Mouse (Mus musculus) myocyte (in vitro differentiated cells): ENCODE measurements around the gene Taco1.

ENCODE experiments used
- E2F4 ChIP-seq: IDR thresholded peaks from one replicate; pipeline ENCODE4 v1.6.1; 2011; ENCODE audit warnings: mild to moderate bottlenecking, control low read depth, moderate library complexity; ENCODE audit not compliant: insufficient read depth
- MAX ChIP-seq: IDR thresholded peaks from one replicate; pipeline ENCODE4 v1.6.1; 2011; ENCODE audit warnings: low read depth, mild to moderate bottlenecking, control low read depth
- MYOD1 ChIP-seq, 3 experiments: IDR thresholded peaks; one replicate each; pipeline ENCODE4 v1.6.1; 2011; ENCODE audit warnings: control low read depth in 2 of 3, low read depth in 2 of 3, mild to moderate bottlenecking in 2 of 3, moderate library complexity in 1 of 3; ENCODE audit not compliant: insufficient read length in 2 of 3, control insufficient read depth in 1 of 3
- POLR2A ChIP-seq: IDR thresholded peaks from one replicate; pipeline ENCODE4 v1.6.1; 2011; ENCODE audit warnings: low read depth, mild to moderate bottlenecking, control low read depth, moderate library complexity; ENCODE audit not compliant: insufficient read length
- POLR2AphosphoS2 ChIP-seq: IDR thresholded peaks from one replicate; pipeline ENCODE4 v1.6.1; 2011; ENCODE audit warnings: low read depth, control low read depth; ENCODE audit not compliant: insufficient read length
- TCF3 ChIP-seq: IDR thresholded peaks from one replicate; pipeline ENCODE4 v1.6.1; 2011; ENCODE audit warnings: low read depth, control low read depth; ENCODE audit not compliant: insufficient read length
- USF1 ChIP-seq: IDR thresholded peaks from one replicate; pipeline ENCODE4 v1.6.1; 2011; ENCODE audit warnings: low read depth, mild to moderate bottlenecking, control low read depth, moderate library complexity

GRCm38 (mm10) chr11:106122736-106123135, 56.9 kb downstream of the Taco1 start:
- TF ChIP-seq POLR2A = no peak
- TF ChIP-seq USF1 = no peak
- no peak for TF ChIP-seq TCF3
- no peak for TF ChIP-seq E2F4
- no peak for TF ChIP-seq MAX
- TF ChIP-seq MYOD1 (IDR thresholded peaks at IDR 0.05; ENCODE audit: control insufficient read depth in 1 of 3, insufficient read length in 2 of 3, low read depth in 2 of 3) = no peak
- no peak for TF ChIP-seq POLR2AphosphoS2
